Mouse (Mus musculus) CH12.LX (cell line): ENCODE measurements around the gene Iqcf3. TPM values are rescaled to one million over a fixed set of nuclear protein-coding genes. Genes with fewer than 3 reads are reported as not detected.

Experiments used
- DNase-seq: peaks from one replicate; pipeline ENCODE4 v3.0.0-alpha.2; 2013; ENCODE audit errors: extremely low read depth
- H3K27ac ChIP-seq: 2 replicates; pipeline ENCODE4 v1.5.1; 2012; ENCODE audit warnings: low read depth, mild to moderate bottlenecking, control low read depth, moderate library complexity; ENCODE audit not compliant: insufficient read depth
- H3K27me3 ChIP-seq: replicated peaks from 2 replicates; pipeline ENCODE3; 2012; ENCODE audit warnings: inconsistent platforms
- H3K36me3 ChIP-seq, 2 experiments: replicated peaks in 1 of 2; 2 replicates each; pipeline versions ENCODE3 to v1.6.1; 2012; ENCODE audit warnings: inconsistent platforms in 1 of 2, low read length in 1 of 2, mild to moderate bottlenecking in 1 of 2, mixed read lengths in 1 of 2, moderate library complexity in 1 of 2; ENCODE audit not compliant: control insufficient read depth in 1 of 2, insufficient read depth in 1 of 2
- H3K4me1 ChIP-seq, 2 experiments: 2 replicates each; pipeline ENCODE4 v1.6.1; 2012; ENCODE audit warnings: inconsistent platforms in 1 of 2, moderate library complexity in 1 of 2; ENCODE audit not compliant: insufficient read depth in 2 of 2, control insufficient read depth in 1 of 2
- H3K4me2 ChIP-seq: 2 replicates; pipeline ENCODE4 v1.6.1; 2012; ENCODE audit warnings: low read depth, mild to moderate bottlenecking, control low read depth; ENCODE audit not compliant: poor library complexity, insufficient read depth, severe bottlenecking
- H3K4me3 ChIP-seq, 3 experiments: fragments of 150-350 bp in 1 of 3; sonication (generic) in 1 of 3; replicated peaks in 1 of 3; 2 replicates each; pipeline versions ENCODE3 to v1.5.1; 2011 to 2012; ENCODE audit warnings: low read depth in 2 of 3, low read length in 2 of 3, mild to moderate bottlenecking in 2 of 3, moderate library complexity in 2 of 3, control low read depth in 1 of 3, improper control_type of control experiment in 1 of 3, inconsistent platforms in 1 of 3, mixed read lengths in 1 of 3; ENCODE audit not compliant: poor library complexity in 1 of 3
- H3K79me2 ChIP-seq: replicated peaks from 2 replicates; pipeline ENCODE4 v1.6.1; 2012; ENCODE audit warnings: mild to moderate bottlenecking, moderate library complexity; ENCODE audit not compliant: control insufficient read depth, poor library complexity, insufficient read depth, severe bottlenecking; ENCODE audit errors: extremely low read depth
- H3K9ac ChIP-seq: 2 replicates; pipeline ENCODE4 v1.6.1; 2012; ENCODE audit warnings: low read depth, mild to moderate bottlenecking, control low read depth, moderate library complexity; ENCODE audit not compliant: insufficient read depth
- H3K9me3 ChIP-seq: replicated peaks from 2 replicates; pipeline ENCODE3; 2012; ENCODE audit warnings: low read length, inconsistent platforms, mixed read lengths
- BHLHE40 ChIP-seq: IDR thresholded peaks from 2 replicates; pipeline ENCODE4 v1.6.1; 2011; ENCODE audit warnings: mild to moderate bottlenecking, low read depth, low read length, improper control_type of control experiment
- CHD2 ChIP-seq: IDR thresholded peaks from 2 replicates; pipeline ENCODE4 v1.6.1; 2011; ENCODE audit warnings: low read length, improper control_type of control experiment
- CTCF ChIP-seq, 2 experiments: IDR thresholded peaks in 1 of 2; conservative IDR thresholded peaks in 1 of 2; 2 replicates each; pipeline ENCODE4 v1.5.1; 2011 to 2012; ENCODE audit warnings: low read depth in 2 of 2, low read length in 2 of 2, improper control_type of control experiment in 1 of 2, inconsistent platforms in 1 of 2, mild to moderate bottlenecking in 1 of 2, moderate library complexity in 1 of 2
- JUND ChIP-seq: conservative IDR thresholded peaks from 2 replicates; pipeline ENCODE4 v1.6.1; 2011; ENCODE audit warnings: low read depth, low read length, improper control_type of control experiment
- MAZ ChIP-seq: IDR thresholded peaks from 2 replicates; pipeline ENCODE4 v1.6.1; 2012; ENCODE audit warnings: low read depth, mild to moderate bottlenecking, inconsistent platforms, low read length, improper control_type of control experiment, moderate library complexity
- RAD21 ChIP-seq: IDR thresholded peaks from 2 replicates; pipeline ENCODE4 v1.6.1; 2011; ENCODE audit warnings: low read depth, mild to moderate bottlenecking, low read length, improper control_type of control experiment, moderate library complexity
- RCOR1 ChIP-seq: conservative IDR thresholded peaks from 2 replicates; pipeline ENCODE4 v1.6.1; 2012; ENCODE audit warnings: low read depth, mild to moderate bottlenecking, inconsistent platforms, low read length, improper control_type of control experiment
- TBP ChIP-seq: conservative IDR thresholded peaks from 2 replicates; pipeline ENCODE4 v1.6.1; 2011; ENCODE audit warnings: low read depth, low read length, improper control_type of control experiment
- TCF12 ChIP-seq: IDR thresholded peaks from 2 replicates; pipeline ENCODE4 v1.6.1; 2014; ENCODE audit warnings: low read depth, mild to moderate bottlenecking, inconsistent platforms, low read length, improper control_type of control experiment
- USF2 ChIP-seq: conservative IDR thresholded peaks from 2 replicates; pipeline ENCODE4 v1.6.1; 2011; ENCODE audit warnings: low read depth, low read length, improper control_type of control experiment
- ZKSCAN1 ChIP-seq: IDR thresholded peaks from 2 replicates; pipeline ENCODE4 v1.6.1; 2012; ENCODE audit warnings: low read depth, inconsistent platforms, low read length, improper control_type of control experiment, borderline replicate concordance
- dilution Hi-C: fragments of 300-500 bp; cut with MboI; formaldehyde crosslinking; loops from 2 replicates; pipeline ENCODE4 v1.14.3; 2020; ENCODE audit warnings: low sequenced_read_pairs; ENCODE audit not compliant: extremely low pct_unique_long_range_greater_than_20kb, extremely low pct_ligation_motif_present
- in situ Hi-C: fragments of 300-500 bp; cut with MboI; formaldehyde crosslinking; loops from 3 replicates; pipeline ENCODE4 v1.14.3; 2019; ENCODE audit warnings: low sequenced_read_pairs, low pct_ligation_motif_present, low pct_unique_long_range_greater_than_20kb, mixed read lengths
- polyA plus RNA-seq: library from polyadenylated mRNA; unstranded; fragments of >175 nt; gene quantifications from 2 replicates; pipeline ENCODE4 v1.2.1, GENCODE M21; 2012; ENCODE audit warnings: low read depth; ENCODE audit not compliant: insufficient read length
- total RNA-seq, 2 experiments: library from RNA; depleted of rRNA; stranded (reverse); fragments of 300-350 nt in 1 of 2; fragments of >200 nt in 1 of 2; gene quantifications; 2 replicates each; pipeline ENCODE4 v1.2.3; 2012 to 2014

Gene Iqcf3
- total and polyA plus RNA-seq, 3 experiments: not detected

GRCm38 (mm10) chr9:106469317-106469716 lies 92.1 kb downstream of the Iqcf3 start:
- dilution Hi-C loops: no loop called here

GRCm38 (mm10) chr9:106467746-106468145 lies 93.7 kb downstream of the Iqcf3 start:
- peaks cover 0 to 8% of the 10 kb centered on the region in 2 experiments; a peak in 2 of 4 replicates for H3K4me1 ChIP-seq
- no peak overlapping the region for H3K4me2 ChIP-seq
- dilution Hi-C loops (no loop called here), in situ Hi-C loops (no loop called here)
- H3K36me3 ChIP-seq: peaks cover 25 to 60% of the 10 kb centered on the region in 2 experiments
- TF ChIP-seq MAZ: no peak
- TF ChIP-seq USF2: no peak
- TF ChIP-seq TCF12: no peak
- no peak for TF ChIP-seq RCOR1
- TF ChIP-seq ZKSCAN1: no peak
- no peak for TF ChIP-seq RAD21
- TF ChIP-seq CHD2: no peak
- TF ChIP-seq JUND: no peak
- H3K27me3 ChIP-seq: no peaks in the 10 kb centered on the region
- H3K9ac ChIP-seq: no peak overlapping the region
- no peak overlapping the region for H3K4me3 ChIP-seq
- no peak for DNase-seq
- no peak overlapping the region for H3K27ac ChIP-seq
- H3K9me3 ChIP-seq: peaks cover 16% of the 10 kb centered on the region
- no peaks in the 10 kb centered on the region for H3K79me2 ChIP-seq

More at GRCm38 (mm10) chr9:106469317-106469716, 92.1 kb downstream of the Iqcf3 start:
- Histone ChIP-seq H3K9ac (no peak overlapping the region), H3K27ac (no peak overlapping the region), H3K27me3 (no peaks in the 10 kb centered on the region), H3K4me1 (peaks cover 0 to 23% of the 10 kb centered on the region in 2 experiments; a peak in 3 of 4 replicates), H3K4me2 (no peak overlapping the region), H3K79me2 (no peaks in the 10 kb centered on the region), H3K36me3 (peaks cover 16 to 58% of the 10 kb centered on the region in 2 experiments), H3K9me3 (peaks cover 16% of the 10 kb centered on the region), H3K4me3 (no peak overlapping the region)
- peak; percentile 60; the same call in 1 of the 2 replicates for TF ChIP-seq BHLHE40
- no peak for TF ChIP-seq MAZ
- TF ChIP-seq RAD21: peak; percentile 24
- TF ChIP-seq CTCF (conservative IDR thresholded peaks at IDR 0.05 in 1 of 2, IDR thresholded peaks at IDR 0.05 in 1 of 2; ENCODE audit: low read depth in 2 of 2, low read length in 2 of 2): peak in 1 of 2 experiments; percentile 44; a peak in 2 of 4 replicates
- DNase-seq: no peak
- in situ Hi-C loops: no loop called here

- Histone ChIP-seq H3K4me1 (no peaks in the 10 kb centered on the region), H3K27ac (no peak overlapping the region), H3K9me3 (peaks cover 16% of the 10 kb centered on the region), H3K4me3 (no peak overlapping the region), H3K9ac (no peak overlapping the region), H3K79me2 (no peaks in the 10 kb centered on the region), H3K36me3 (peaks cover 34 to 59% of the 10 kb centered on the region in 2 experiments), H3K27me3 (no peaks in the 10 kb centered on the region), H3K4me2 (no peak overlapping the region)
- DNase-seq: no peak
- dilution Hi-C loops: no loop called here
- TF ChIP-seq TBP (no peak), TCF12 (no peak)
- in situ Hi-C loops: no loop called here
Measured at GRCm38 (mm10) chr9:106466721-106467120, 94.7 kb downstream of the Iqcf3 start.
